Mouse (Mus musculus): ENCODE results near the gene Notch2. TPM values are rescaled to one million over a fixed set of nuclear protein-coding genes. Genes with fewer than 3 reads are reported as not detected.
"Not testable (repeated sequence)": the region's sequence is repeated elsewhere in the genome, so short reads cannot be mapped to it uniquely, and the experiment has no call there.

The Notch2 gene
- polyA plus RNA-seq, 1 experiment from 2014 or later, result 33.8 TPM

DNA sequence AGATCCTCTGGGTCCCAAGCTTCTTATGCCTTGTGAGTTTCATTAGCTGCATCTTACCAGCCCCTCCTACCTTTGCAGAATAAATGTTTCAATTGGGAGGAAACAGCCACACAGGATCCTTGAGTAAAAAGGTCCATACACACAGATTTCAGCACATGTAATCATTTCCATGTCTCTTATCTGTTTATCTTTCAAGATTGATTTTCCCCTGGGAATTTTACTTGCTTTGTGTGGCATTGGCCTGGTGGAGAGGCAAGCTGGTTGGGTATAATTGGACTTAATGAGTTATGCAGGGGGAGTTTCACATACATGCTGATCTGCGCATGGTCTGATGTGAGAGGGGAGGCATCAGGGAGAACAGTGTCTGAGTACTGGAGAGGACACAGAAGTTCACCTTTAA, 36.3 kb downstream of the Notch2 start:
- no peak overlapping the region for H3K9ac ChIP-seq
- no peak for ATAC-seq (replicated peaks; ENCODE audit: low FRiP score)
- no peak overlapping the region for H3K4me3 ChIP-seq (replicated peaks)
- 0 out of 2 replicates have a peak, but pooled peaks cover 2% of the 10 kb centered on the region for H3K36me3 ChIP-seq
- H3K4me1 ChIP-seq, result peaks cover 86% of the 10 kb centered on the region
- WGBS, result 80% methylated on average over 1 of the region's 1 CpGs
- no peak overlapping the region for H3K27ac ChIP-seq
- H3K9me3 ChIP-seq (replicated peaks), result no peaks in the 10 kb centered on the region
- no peaks in the 10 kb centered on the region for H3K27me3 ChIP-seq
- H3K4me2 ChIP-seq, result no peak overlapping the region

DNA sequence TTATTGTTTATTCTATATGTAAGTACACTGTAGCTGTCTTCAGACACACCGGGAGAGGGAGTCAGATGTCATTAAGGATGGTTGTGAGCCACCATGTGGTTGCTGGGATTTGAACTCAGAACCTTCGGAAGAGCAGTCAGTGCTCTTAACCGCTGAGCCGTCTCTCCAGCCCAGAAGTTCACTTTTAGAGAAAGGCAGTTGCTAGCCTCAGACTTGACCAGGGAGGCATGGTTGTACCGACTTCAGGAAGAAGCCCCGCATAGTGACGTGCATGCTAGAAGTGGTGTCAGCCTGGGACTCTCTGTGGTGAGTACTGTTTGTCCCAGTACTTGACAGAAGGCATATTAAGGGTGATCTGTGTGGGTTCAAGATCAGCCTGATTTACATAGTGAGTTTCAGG, 36.8 kb downstream of the Notch2 start:
- 81% methylated on average over 7 of the region's 7 CpGs for WGBS
- H3K27ac ChIP-seq, result 0 out of 2 replicates have a peak overlapping the region, but pooled peaks have one; percentile 15
- H3K36me3 ChIP-seq; H3K9ac ChIP-seq; H3K4me2 ChIP-seq; H3K27me3 ChIP-seq; H3K4me3 ChIP-seq (replicated peaks); ATAC-seq (replicated peaks; ENCODE audit: low FRiP score); H3K9me3 ChIP-seq (replicated peaks): not testable (repeated sequence)
- peaks cover 86% of the 10 kb centered on the region for H3K4me1 ChIP-seq

DNA sequence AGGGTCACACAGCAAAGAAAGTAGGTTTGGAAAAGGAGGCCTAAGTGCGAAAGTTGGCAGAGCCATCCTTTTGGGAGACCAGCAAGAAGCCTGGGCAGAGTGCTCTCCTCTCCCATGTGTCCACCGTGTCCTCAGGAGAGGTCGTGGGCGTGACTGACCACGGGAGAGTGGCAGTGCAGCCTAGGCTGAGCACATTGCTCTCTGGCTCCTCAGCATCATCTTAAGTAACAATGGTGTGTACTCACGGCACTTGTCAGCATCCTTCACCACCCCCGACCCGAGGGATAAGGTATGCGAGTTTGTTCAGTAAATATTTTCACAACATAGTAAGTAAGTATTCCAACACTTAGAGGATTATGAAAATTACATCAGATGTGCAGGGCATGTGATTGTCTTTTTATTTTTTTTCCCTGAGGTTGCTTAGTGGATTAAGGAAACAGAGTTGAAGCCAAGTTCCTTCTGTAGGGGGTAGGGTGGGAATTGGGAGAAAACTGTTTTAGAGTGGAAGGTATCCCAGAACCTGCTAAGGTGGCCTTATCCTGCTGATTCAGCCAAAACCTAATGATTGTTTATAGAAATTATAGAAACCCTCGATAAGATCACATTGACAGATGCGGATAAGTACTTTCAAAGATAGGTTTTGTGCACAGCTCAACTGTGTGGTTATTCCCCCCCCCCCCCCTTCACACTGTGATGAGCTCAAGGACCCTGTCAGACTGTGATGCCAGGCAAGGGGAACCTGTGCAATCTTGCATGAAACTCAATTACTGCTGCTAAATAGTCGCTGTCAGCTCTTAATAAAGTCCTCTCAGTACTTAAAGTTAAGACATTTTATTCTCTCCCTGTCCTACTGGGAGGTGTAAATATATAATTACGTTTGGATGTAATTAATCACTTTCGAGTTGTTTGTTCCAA, 37.4 kb downstream of the Notch2 start:
- H3K4me3 ChIP-seq (replicated peaks), result no peak overlapping the region
- whole genome bisulfite sequencing, result 55% methylated on average over 14 of the region's 14 CpGs
- H3K9ac ChIP-seq, result no peak overlapping the region
- peaks cover 80% of the 10 kb centered on the region for H3K4me1 ChIP-seq
- peak overlapping the region; percentile 81 for H3K27ac ChIP-seq
- peak; percentile 59 for ATAC-seq (replicated peaks; ENCODE audit: low FRiP score)
- H3K4me2 ChIP-seq, result peak overlapping the region; percentile 28; the same call in 1 of the 2 replicates
- peaks cover 3% of the 10 kb centered on the region; the same call in 1 of the 2 replicates for H3K36me3 ChIP-seq
- H3K27me3 ChIP-seq, result no peaks in the 10 kb centered on the region
- H3K9me3 ChIP-seq (replicated peaks), result no peaks in the 10 kb centered on the region

DNA sequence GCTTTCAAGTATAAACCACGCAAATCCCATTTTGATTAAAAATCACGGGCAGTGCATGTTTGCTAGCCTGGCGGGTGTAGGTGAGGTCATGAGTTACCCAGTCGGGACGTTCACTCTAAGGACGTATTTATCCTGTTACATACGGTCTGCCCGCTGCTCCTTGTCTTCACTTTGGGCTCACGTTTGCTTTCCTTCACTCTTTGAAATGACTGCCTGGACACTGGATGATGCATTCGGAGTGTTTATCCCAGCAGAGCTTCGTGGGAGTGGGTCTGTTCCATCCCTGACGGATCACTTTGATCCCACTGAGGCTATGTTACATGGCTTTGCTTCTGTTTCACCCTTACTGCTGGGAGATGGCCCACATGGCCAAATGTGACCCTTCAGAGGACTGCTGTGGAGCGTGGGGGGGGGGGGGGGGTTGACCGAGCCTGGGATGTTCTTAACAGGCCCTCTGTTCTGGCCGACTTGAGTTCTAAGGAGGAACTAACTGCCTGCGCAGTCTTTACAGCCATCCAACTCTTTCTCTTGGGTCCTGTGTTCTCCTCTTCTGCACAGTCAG, 38.2 kb downstream of the Notch2 start:
- Histone ChIP-seq H3K4me3 (replicated peaks) (no peak overlapping the region), H3K36me3 (peaks cover 8% of the 10 kb centered on the region; the same call in 1 of the 2 replicates), H3K9me3 (replicated peaks) (no peaks in the 10 kb centered on the region), H3K27ac (peak overlapping the region; percentile 81), H3K4me1 (peaks cover 80% of the 10 kb centered on the region), H3K4me2 (peak overlapping the region; percentile 28; the same call in 1 of the 2 replicates), H3K27me3 (no peaks in the 10 kb centered on the region), H3K9ac (0 out of 2 replicates have a peak overlapping the region, but pooled peaks have one; percentile 11)
- 26% methylated on average over 16 of the region's 16 CpGs for WGBS
- ATAC-seq (replicated peaks; ENCODE audit: low FRiP score), result peak; percentile 78

DNA sequence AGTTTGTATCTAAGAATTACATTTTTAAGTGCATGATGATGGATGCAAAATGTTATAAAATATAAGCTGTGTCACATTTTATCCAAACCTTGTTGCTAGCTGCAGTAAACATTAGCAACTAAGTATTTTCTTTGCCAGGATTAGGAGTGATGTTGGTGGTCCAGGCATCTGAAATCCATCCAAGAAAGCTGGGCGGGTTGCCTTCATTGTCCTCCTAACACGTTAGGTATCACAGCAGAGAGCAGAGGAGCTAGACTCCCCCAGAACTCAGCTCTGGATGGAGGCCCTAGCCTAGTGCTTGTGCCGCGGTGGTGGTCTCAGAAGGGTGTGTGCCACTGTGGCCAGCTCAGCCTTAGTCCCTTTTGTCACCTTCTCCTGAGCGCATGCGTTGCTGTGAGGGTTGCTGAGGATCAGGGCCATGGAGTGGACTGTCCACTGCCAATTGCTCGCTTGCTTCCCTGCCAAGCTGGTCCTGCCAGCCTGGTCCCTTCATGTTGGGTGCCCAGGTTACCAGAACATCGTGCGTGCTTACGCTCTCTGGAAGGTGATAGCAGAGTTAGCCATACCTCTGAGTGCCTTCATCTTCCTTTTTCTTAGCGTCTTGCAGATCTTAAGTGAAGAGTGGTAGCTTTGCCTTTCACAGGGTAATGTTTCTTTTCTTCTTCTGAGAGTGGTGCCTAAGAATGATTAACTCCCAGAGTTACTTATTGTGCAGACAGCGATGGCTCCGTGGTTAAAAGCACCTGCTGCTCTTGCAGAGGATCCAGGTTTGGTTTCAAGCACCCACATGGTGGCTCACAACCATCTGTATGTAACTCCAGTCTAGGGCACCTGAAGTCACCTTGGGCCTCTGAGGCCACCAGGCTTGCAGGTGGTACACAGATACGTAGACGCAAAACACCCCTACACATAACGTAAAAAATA, 39.4 kb downstream of the Notch2 start:
- H3K4me3 ChIP-seq (replicated peaks), result no peak overlapping the region
- 65% methylated on average over 16 of the region's 16 CpGs for WGBS
- H3K27me3 ChIP-seq, result no peaks in the 10 kb centered on the region
- peak overlapping the region; percentile 81 for H3K27ac ChIP-seq
- H3K9me3 ChIP-seq (replicated peaks), result no peaks in the 10 kb centered on the region
- peak overlapping the region; percentile 8; the same call in 1 of the 2 replicates for H3K4me2 ChIP-seq
- peak; percentile 13; the same call in 1 of the 2 replicates for ATAC-seq (replicated peaks; ENCODE audit: low FRiP score)
- H3K4me1 ChIP-seq, result peaks cover 80% of the 10 kb centered on the region
- 0 out of 2 replicates have a peak overlapping the region, but pooled peaks have one; percentile 11 for H3K9ac ChIP-seq
- peaks cover 8% of the 10 kb centered on the region; the same call in 1 of the 2 replicates for H3K36me3 ChIP-seq

DNA sequence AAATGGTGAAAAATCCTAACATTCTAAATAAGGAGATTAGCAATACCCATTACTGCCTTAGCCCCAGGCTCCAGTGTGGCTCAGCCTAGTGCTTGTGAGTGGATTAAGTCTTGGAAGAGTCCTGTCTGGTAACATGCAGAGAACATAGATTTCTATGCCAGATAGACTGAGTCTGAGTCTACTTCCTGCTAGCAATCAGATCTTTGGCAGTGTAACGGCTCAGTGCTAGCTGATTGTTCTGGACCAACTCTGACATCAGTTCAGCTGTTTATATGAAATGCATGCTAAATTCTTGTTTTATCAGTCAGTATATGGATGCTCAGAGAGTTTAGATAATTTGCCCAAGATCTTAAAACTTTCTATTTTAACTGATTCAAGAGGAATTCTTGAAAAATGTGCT, 40.5 kb downstream of the Notch2 start:
- no peaks in the 10 kb centered on the region for H3K9me3 ChIP-seq (replicated peaks)
- H3K4me2 ChIP-seq, result no peak overlapping the region
- no peak overlapping the region for H3K4me3 ChIP-seq (replicated peaks)
- 47% methylated on average over 1 of the region's 1 CpGs for WGBS
- peak overlapping the region; percentile 81; the same call in 1 of the 2 replicates for H3K27ac ChIP-seq
- H3K4me1 ChIP-seq, result peaks cover 80% of the 10 kb centered on the region
- H3K36me3 ChIP-seq, result peaks cover 8% of the 10 kb centered on the region; the same call in 1 of the 2 replicates
- no peak for ATAC-seq (replicated peaks; ENCODE audit: low FRiP score)
- H3K27me3 ChIP-seq, result no peaks in the 10 kb centered on the region
- H3K9ac ChIP-seq, result no peak overlapping the region

DNA sequence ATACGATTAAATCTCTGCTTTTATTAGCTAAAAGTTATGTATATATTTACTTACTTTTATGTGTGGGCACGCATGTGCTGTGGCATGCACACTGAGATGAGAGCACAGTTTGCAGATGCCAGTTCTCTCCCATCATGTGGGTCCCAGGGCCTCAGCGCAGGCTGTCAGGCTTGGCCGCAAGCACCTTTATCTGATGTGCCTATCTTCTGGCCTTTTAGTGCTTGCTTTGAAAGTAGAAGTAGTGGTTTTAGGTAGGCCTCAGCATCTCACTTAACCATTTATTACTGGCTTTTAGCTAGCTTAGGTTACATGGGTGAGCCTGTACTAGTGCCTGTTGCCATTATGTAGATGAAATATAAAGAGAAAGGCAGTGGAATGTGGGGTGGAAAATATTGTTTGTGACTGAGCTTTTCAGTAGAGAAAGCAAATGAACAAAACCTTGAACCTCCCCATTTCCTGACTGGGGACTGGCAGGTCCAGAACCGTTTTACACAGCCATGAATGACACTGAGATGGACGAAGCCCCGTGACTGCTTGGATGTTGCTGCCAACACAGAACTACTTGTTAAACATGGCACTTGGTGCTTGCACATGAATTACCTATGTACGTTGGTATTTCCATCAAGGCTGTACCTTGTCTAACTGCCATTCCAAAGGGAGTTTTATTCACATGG, 41.1 kb downstream of the Notch2 start:
- H3K4me1 ChIP-seq, result peaks cover 77% of the 10 kb centered on the region
- 84% methylated on average over 8 of the region's 8 CpGs for WGBS
- no peaks in the 10 kb centered on the region for H3K27me3 ChIP-seq

DNA sequence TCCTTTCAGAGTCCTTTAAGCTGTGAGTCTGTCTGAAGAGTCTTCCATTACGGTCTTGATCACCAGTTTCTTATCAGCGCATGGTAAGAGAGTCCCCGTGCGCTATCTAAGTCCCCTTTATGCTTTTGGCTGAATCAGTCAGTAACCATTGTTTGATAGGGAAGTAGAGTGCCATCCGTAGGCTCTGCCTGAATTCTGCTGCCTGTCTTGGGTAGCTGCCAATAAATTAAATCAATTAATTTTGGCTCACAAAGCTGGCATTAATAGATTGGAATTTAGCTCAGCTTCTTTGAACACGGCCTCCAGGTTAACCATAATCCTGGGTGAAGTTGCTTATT, 41.6 kb downstream of the Notch2 start:
- WGBS, result 80% methylated on average over 6 of the region's 6 CpGs
- no peak for ATAC-seq (replicated peaks; ENCODE audit: low FRiP score)
- H3K4me1 ChIP-seq, result peaks cover 77% of the 10 kb centered on the region

More for the DNA sequence above, 41.1 kb downstream of the Notch2 start:
- H3K27ac ChIP-seq, result peak overlapping the region; percentile 7; the same call in 1 of the 2 replicates
- H3K9ac ChIP-seq, result no peak overlapping the region
- peaks cover 8% of the 10 kb centered on the region; the same call in 1 of the 2 replicates for H3K36me3 ChIP-seq
- no peak overlapping the region for H3K4me3 ChIP-seq (replicated peaks)
- no peak for ATAC-seq (replicated peaks; ENCODE audit: low FRiP score)
- H3K9me3 ChIP-seq (replicated peaks), result no peaks in the 10 kb centered on the region
- no peak overlapping the region for H3K4me2 ChIP-seq

DNA sequence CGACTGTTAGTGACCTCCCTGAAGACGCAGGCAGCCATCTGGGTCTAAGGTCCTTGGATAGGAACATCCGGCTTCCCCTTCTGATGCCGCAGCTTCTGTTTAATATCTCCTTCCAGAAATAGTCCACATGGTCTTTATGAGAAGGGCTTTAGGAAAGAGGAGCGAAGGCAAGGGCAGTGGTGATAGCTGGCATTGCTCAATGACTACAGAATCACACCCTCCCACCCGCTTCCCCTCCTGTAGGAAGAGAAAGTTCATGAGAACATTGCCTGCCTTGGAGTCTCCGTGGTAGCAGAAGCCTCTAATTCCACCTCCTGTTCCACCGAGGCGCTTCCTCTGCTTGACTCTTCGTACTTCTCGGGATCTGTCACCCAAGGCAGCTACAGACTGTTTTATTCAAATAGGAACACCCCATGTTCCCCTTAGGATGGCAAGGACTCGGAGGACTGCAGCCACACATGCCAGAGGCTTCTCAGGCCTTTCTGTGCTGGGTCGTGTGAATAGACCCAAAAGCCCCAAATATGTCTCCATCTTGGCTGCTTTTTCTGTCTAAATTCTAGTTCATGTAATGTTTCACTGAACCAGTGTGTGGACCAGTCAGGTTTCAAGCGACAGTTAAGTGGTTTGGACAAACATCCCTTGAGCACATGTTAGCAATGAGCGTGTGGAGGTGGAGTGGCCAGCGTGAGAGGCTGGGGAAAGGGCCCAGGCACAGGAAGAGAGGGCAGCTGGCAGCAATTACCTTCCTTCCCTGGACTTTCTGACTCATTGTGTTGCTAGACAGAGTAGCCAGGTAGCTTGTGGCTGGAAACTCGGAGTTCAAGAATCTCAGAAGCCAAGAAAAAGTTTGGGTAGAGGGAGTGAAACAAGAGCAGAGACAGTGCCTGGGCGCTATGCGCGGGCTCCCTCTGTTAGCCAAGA, 42.7 kb downstream of the Notch2 start:
- H3K27ac ChIP-seq, result 0 out of 2 replicates have a peak overlapping the region, but pooled peaks have one; percentile 4
- WGBS, result 81% methylated on average over 20 of the region's 20 CpGs
- no peaks in the 10 kb centered on the region for H3K9me3 ChIP-seq (replicated peaks)
- H3K36me3 ChIP-seq, result peaks cover 8% of the 10 kb centered on the region; the same call in 1 of the 2 replicates
- no peaks in the 10 kb centered on the region for H3K27me3 ChIP-seq
- ATAC-seq (replicated peaks; ENCODE audit: low FRiP score), result no peak
- no peak overlapping the region for H3K9ac ChIP-seq
- peaks cover 77% of the 10 kb centered on the region for H3K4me1 ChIP-seq
- no peak overlapping the region for H3K4me2 ChIP-seq
- H3K4me3 ChIP-seq (replicated peaks), result no peak overlapping the region

More for the DNA sequence above, 41.6 kb downstream of the Notch2 start:
- Histone ChIP-seq H3K27me3 (no peaks in the 10 kb centered on the region), H3K9ac (no peak overlapping the region), H3K27ac (peak overlapping the region; percentile 7; the same call in 1 of the 2 replicates), H3K9me3 (replicated peaks) (no peaks in the 10 kb centered on the region), H3K36me3 (peaks cover 8% of the 10 kb centered on the region; the same call in 1 of the 2 replicates), H3K4me2 (no peak overlapping the region), H3K4me3 (replicated peaks) (no peak overlapping the region)

DNA sequence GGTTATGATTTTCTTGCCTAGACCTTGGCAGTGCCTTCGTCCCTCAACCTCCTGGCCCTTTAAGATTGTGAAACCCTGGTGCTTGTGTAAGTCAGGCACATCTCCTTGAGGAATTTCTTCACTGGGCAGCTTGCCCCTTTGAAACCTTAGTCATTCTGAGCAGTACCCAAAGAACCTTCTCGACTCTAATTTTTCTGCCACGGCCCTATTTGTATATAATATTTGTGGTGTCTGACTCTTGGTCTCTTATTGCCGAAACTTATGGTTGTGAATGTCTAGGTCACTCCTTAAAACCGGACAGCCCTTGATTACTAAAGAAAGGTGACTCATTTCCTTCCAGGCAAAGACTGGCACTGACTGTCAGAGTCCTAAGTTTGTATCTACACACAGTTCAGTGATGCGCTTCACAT, 43.6 kb downstream of the Notch2 start:
- Histone ChIP-seq H3K9me3 (replicated peaks) (no peaks in the 10 kb centered on the region), H3K9ac (no peak overlapping the region), H3K27ac (no peak overlapping the region), H3K36me3 (peaks cover 8% of the 10 kb centered on the region; the same call in 1 of the 2 replicates), H3K4me3 (replicated peaks) (no peak overlapping the region), H3K27me3 (no peaks in the 10 kb centered on the region), H3K4me1 (peaks cover 77% of the 10 kb centered on the region), H3K4me2 (no peak overlapping the region)
- WGBS, result 79% methylated on average over 6 of the region's 6 CpGs
- ATAC-seq (replicated peaks; ENCODE audit: low FRiP score), result no peak

Data from kidney, embryonic 15.5 days (tissue).